Mouse (Mus musculus): ENCODE results near the gene Rbm15b.

Rbm15b gene

GRCm38 (mm10) chr9:106884996-106885900 lies 2.0 kb downstream of the Rbm15b start:
- no peak for DNase-seq (ENCODE audit: extremely low read depth, low read depth, low spot score)

GRCm38 (mm10) chr9:106884306-106884705 lies 2.9 kb downstream of the Rbm15b start:
- DNase-seq (ENCODE audit: extremely low read depth, low read depth, low spot score): no peak

GRCm38 (mm10) chr9:106883085-106883484 lies 4.1 kb downstream of the Rbm15b start:
- no peak for DNase-seq (ENCODE audit: extremely low read depth, low read depth, low spot score)

GRCm38 (mm10) chr9:106882176-106882575 lies 5.1 kb downstream of the Rbm15b start:
- DNase-seq (ENCODE audit: extremely low read depth, low read depth, low spot score): no peak

- no peak for DNase-seq (ENCODE audit: extremely low read depth, low read depth, low spot score)
Measured at GRCm38 (mm10) chr9:106881071-106881755, 6.0 kb downstream of the Rbm15b start.

- no peak for DNase-seq (ENCODE audit: extremely low read depth, low read depth, low spot score)
Measured at GRCm38 (mm10) chr9:106879471-106879870, 7.8 kb downstream of the Rbm15b start.

GRCm38 (mm10) chr9:106876666-106877065 lies 10.6 kb downstream of the Rbm15b start:
- no peak for DNase-seq (ENCODE audit: extremely low read depth, low read depth, low spot score)

- DNase-seq (ENCODE audit: extremely low read depth, low read depth, low spot score): no peak
Measured at GRCm38 (mm10) chr9:106874216-106874615, 13.0 kb downstream of the Rbm15b start.

- DNase-seq (ENCODE audit: extremely low read depth, low read depth, low spot score): no peak
Measured at GRCm38 (mm10) chr9:106858036-106858435, 29.2 kb downstream of the Rbm15b start.

- no peak for DNase-seq (ENCODE audit: extremely low read depth, low read depth, low spot score)
Measured at GRCm38 (mm10) chr9:106856664-106857063, 30.6 kb downstream of the Rbm15b start.

GRCm38 (mm10) chr9:106842800-106843199 lies 44.4 kb downstream of the Rbm15b start:
- no peak for DNase-seq (ENCODE audit: extremely low read depth, low read depth, low spot score)

GRCm38 (mm10) chr9:106840569-106840968 lies 46.7 kb downstream of the Rbm15b start:
- DNase-seq (ENCODE audit: extremely low read depth, low read depth, low spot score): no peak

Data from fat pad, adult 2 months (tissue).